Comparison of ENCODE assay signal across 8 mouse cellular contexts in the genomic region with DNA sequence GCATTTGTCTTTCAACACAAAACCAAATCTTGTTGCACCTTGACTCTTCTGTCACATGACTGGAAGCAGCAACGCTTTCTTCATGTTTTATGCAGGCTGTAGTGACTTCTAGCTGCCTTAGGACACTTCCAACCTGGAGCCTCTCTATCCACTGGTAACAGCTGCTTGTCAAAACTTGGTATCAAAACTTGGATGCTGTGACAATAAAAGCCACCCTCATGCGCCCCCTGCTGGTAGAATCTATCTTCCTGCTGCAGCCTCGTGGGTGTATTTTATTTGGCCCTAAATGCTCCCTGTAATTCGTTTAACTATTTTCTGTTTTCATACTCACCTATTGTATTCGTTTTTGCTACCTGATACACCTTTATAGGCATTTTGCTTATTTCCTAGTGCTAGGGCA. TPM values are rescaled to one million over a fixed set of nuclear protein-coding genes. Genes with fewer than 3 reads are reported as not detected.
A peak's percentile ranks its signal among the peaks of the same experiment; 100 is the strongest.
DNase-seq lines count a peak whose midpoint lies in the region; ATAC-seq and TF ChIP-seq lines count a peak whose summit lies in the region.

No protein-coding gene starts in this region.

- peaks cover 4% of the 10 kb centered on the region for H3K4me1 ChIP-seq in neural tube, embryonic 15.5 days
- no peaks in the 10 kb centered on the region for H3K4me1 ChIP-seq in lung, adult 2 months (ENCODE audit: control insufficient read depth, insufficient read depth, low read length)

- no peak overlapping the region for H3K4me3 ChIP-seq in neural tube, embryonic 15.5 days (replicated peaks)
- no peak overlapping the region for H3K4me3 ChIP-seq in lung, adult 2 months (replicated peaks; ENCODE audit: extremely low read depth, low read depth, low read length)

- H3K9me3 ChIP-seq in neural tube, embryonic 15.5 days (replicated peaks): no peaks in the 10 kb centered on the region

- DNase-seq in neural tube, embryonic 10.5 days (ENCODE audit: extremely low spot score, low spot score): peak; percentile 78
- peak; percentile 76 for DNase-seq in brain, embryonic 14.5 days (ENCODE audit: low read depth)
- DNase-seq in frontal cortex, postnatal 36 days (ENCODE audit: low spot score in 2 of 2): peak; percentile 69 to 76
- peak; percentile 80 for DNase-seq in kidney, postnatal 14 days
- DNase-seq in lung, adult 2 months: peak; percentile 73
- DNase-seq in right cerebral cortex, adult 2 months (ENCODE audit: low spot score in 2 of 2): peak; percentile 83 to 84
- peak; percentile 32 for DNase-seq in urinary bladder, postnatal 10 days (ENCODE audit: low spot score)

- no peaks in the 10 kb centered on the region for H3K27me3 ChIP-seq in neural tube, embryonic 15.5 days (replicated peaks)

- no peak for ATAC-seq in neural tube, embryonic 15.5 days (ENCODE audit: low FRiP score)

- 18% methylated on average over 5 of the region's 5 CpGs for WGBS in neural tube, embryonic 15.5 days
- 9% methylated on average over 5 of the region's 5 CpGs for WGBS in lung, adult 2 months

- TF ChIP-seq CTCF in brain, embryonic 14.5 days (IDR thresholded peaks at IDR 0.05; ENCODE audit: borderline replicate concordance, extremely low read depth, insufficient read depth, insufficient read length): peak; percentile 78; the same call in 1 of the 2 replicates
- peak; percentile 67 for TF ChIP-seq CTCF in lung, adult 2 months (IDR thresholded peaks at IDR 0.05; ENCODE audit: insufficient read depth, low read length)

- no peak overlapping the region for H3K27ac ChIP-seq in neural tube, embryonic 15.5 days (replicated peaks)

- no peak for TF ChIP-seq POLR2A in brain, embryonic 14.5 days (IDR thresholded peaks at IDR 0.05; ENCODE audit: borderline replicate concordance, extremely low read depth, insufficient read depth, insufficient read length, poor library complexity, severe bottlenecking)
- no peak for TF ChIP-seq POLR2A in lung, adult 2 months (IDR thresholded peaks at IDR 0.05; ENCODE audit: borderline replicate concordance, extremely low read depth, low read depth, low read length)

- H3K4me2 ChIP-seq in neural tube, embryonic 15.5 days: no peak overlapping the region

- H3K9ac ChIP-seq in neural tube, embryonic 15.5 days (replicated peaks): no peak overlapping the region

- no peaks in the 10 kb centered on the region for H3K36me3 ChIP-seq in neural tube, embryonic 15.5 days

RNA-seq across cellular contexts. Expression of a gene that starts 9.3 kb away (rescaled TPM):
- 55.2 and 62.6 TPM in 2 replicates for polyA plus RNA-seq in neural tube, embryonic 15.5 days (2015; fragmentation: Nextera tagmentation; extraction: Ambion mirVana)
- 44.3 and 69.0 TPM in 2 replicates for polyA plus RNA-seq in brain, embryonic 14.5 days (2012; rRNA removed)
- 26.8 and 68.2 TPM in 2 replicates for polyA plus RNA-seq in lung, adult 2 months (2012; rRNA removed)

RNA-seq across cellular contexts. Expression of a gene that starts 21.8 kb away (rescaled TPM):
- polyA plus RNA-seq in neural tube, embryonic 15.5 days (2015; fragmentation: Nextera tagmentation; extraction: Ambion mirVana): 93.9 and 97.1 TPM in 2 replicates
- polyA plus RNA-seq in brain, embryonic 14.5 days (2012; rRNA removed): 51.2 and 53.4 TPM in 2 replicates
- 25.9 TPM in 2 replicates for polyA plus RNA-seq in lung, adult 2 months (2012; rRNA removed)

Comparison
In these comparisons a context has a peak if more than half of its experiments do, and no peak if none do; other contexts are left out.
1. DNase-seq: peak in every context shown above with its lines; median percentile 84 in right cerebral cortex, adult 2 months; 80 in kidney, postnatal 14 days; 78 in neural tube, embryonic 10.5 days; 76 in brain, embryonic 14.5 days; 73 in lung, adult 2 months; 72 in frontal cortex, postnatal 36 days; 32 in urinary bladder, postnatal 10 days.